Mouse (Mus musculus) lung, postnatal 0 days (tissue): Measurements from ENCODE around the gene Camkmt.

Source experiments
- CTCF ChIP-seq: IDR thresholded peaks from 2 replicates; pipeline ENCODE4 v1.5.1; 2016; ENCODE audit warnings: antibody characterized with exemption, mild to moderate bottlenecking
- EP300 ChIP-seq: IDR thresholded peaks from 2 replicates; pipeline ENCODE4 v1.6.1; 2016; ENCODE audit warnings: antibody characterized with exemption, mild to moderate bottlenecking, control low read depth

GRCm38 (mm10) chr17:85303686-85304085 lies 213.3 kb downstream of the Camkmt start:
- TF ChIP-seq CTCF (no peak), EP300 (no peak)
